Mouse (Mus musculus) heart, adult 2 months (tissue): ENCODE data around the gene Ntn1. TPM values are rescaled to one million over a fixed set of nuclear protein-coding genes. Genes with fewer than 3 reads are reported as not detected.

Experiments
- DNase-seq, 2 experiments: peaks; one replicate each; pipeline ENCODE4 v3.0.0; 2021
- H3K27ac ChIP-seq: fragments of 200-600 bp; 2 replicates; pipeline ENCODE4 v1.8.1; 2022
- H3K27me3 ChIP-seq: fragments of 200-500 bp; 2 replicates; pipeline ENCODE4 v1.6.1; 2012; ENCODE audit warnings: mild to moderate bottlenecking, low read length, inconsistent platforms, mixed read lengths; ENCODE audit not compliant: control insufficient read depth, insufficient read depth
- H3K36me3 ChIP-seq: fragments of 200-500 bp; 2 replicates; pipeline ENCODE4 v1.6.1; 2012; ENCODE audit warnings: low read length, inconsistent platforms; ENCODE audit not compliant: control insufficient read depth, insufficient read depth
- H3K4me1 ChIP-seq: fragments of 200-500 bp; 2 replicates; pipeline ENCODE4 v1.6.1; 2011; ENCODE audit warnings: low read length; ENCODE audit not compliant: control insufficient read depth, insufficient read depth
- H3K4me3 ChIP-seq: fragments of 200-600 bp; 2 replicates; pipeline ENCODE4 v1.8.1; 2022
- H3K79me2 ChIP-seq: fragments of 200-500 bp; replicated peaks from 2 replicates; pipeline ENCODE4 v1.6.1; 2012; ENCODE audit warnings: mild to moderate bottlenecking, inconsistent platforms, low read length, moderate library complexity, mixed read lengths; ENCODE audit not compliant: control insufficient read depth, insufficient read depth
- H3K9ac ChIP-seq: fragments of 200-500 bp; 2 replicates; pipeline ENCODE4 v1.6.1; 2012; ENCODE audit warnings: low read depth, mild to moderate bottlenecking, control low read depth, inconsistent platforms, low read length, mixed read lengths
- CTCF ChIP-seq: fragments of 200-600 bp; IDR thresholded peaks from 2 replicates; pipeline ENCODE4 v1.8.1; 2022; ENCODE audit warnings: antibody characterized with exemption, mild to moderate bottlenecking, moderate library complexity
- EP300 ChIP-seq: fragments of 200-500 bp; IDR thresholded peaks from 2 replicates; pipeline ENCODE4 v1.6.1; 2011; ENCODE audit warnings: low read depth, low read length, control low read depth; ENCODE audit not compliant: insufficient read depth
- POLR2A ChIP-seq: fragments of 200-500 bp; IDR thresholded peaks from 2 replicates; pipeline ENCODE4 v1.6.1; 2011; ENCODE audit warnings: mild to moderate bottlenecking, low read depth, low read length, control low read depth; ENCODE audit not compliant: insufficient read depth
- WGBS: fragments of 180-500 bp; shearing (Covaris S2); methylation state at CpG from one replicate; pipeline ENCODE4 v1.1.7; 2018; 5-methylcytosine and 5-hydroxymethylcytosine counted together
- intact Hi-C: fragments of 180-260 bp; cut with DNase I; formaldehyde crosslinking; loops from one replicate; pipeline ENCODE4 v1.15.1; 2025
- polyA plus RNA-seq: library from polyadenylated mRNA; depleted of rRNA; stranded (reverse); fragments of >200 nt; gene quantifications from 2 replicates; pipeline ENCODE4 v1.2.3, GENCODE M21; 2012
- total RNA-seq, 2 experiments: library from RNA; stranded (reverse); gene quantifications; 2 replicates each; pipeline ENCODE4 v1.2.3; 2021

Gene Ntn1
- total and polyA plus RNA-seq, 3 experiments, result 32.4 to 70.5 (median 55.1) TPM

DNA sequence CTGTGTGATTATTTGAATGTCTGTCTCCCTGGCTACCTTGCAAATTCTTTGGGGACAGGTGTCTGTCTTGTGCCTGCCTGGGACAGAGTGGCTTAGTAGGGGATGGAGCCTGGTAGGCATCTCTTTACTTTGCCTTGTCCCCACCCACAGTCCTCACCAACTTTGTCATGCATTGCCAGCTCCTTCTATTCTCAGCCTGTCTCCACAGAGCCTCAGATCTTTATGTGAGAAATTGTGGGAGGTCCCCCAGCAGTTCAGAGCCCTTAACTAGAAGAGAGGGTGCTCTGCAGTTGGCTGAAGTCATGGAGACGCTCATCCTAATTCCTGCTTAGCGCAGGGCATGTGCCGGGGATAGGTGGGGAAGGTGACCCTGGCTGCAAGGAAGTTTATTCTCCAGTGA, 215.0 kb downstream of the Ntn1 start:
- 96% methylated on average over 3 of the region's 3 CpGs for WGBS
- intact Hi-C loops, result no loop called here
- H3K36me3 ChIP-seq, result no peaks in the 10 kb centered on the region

DNA sequence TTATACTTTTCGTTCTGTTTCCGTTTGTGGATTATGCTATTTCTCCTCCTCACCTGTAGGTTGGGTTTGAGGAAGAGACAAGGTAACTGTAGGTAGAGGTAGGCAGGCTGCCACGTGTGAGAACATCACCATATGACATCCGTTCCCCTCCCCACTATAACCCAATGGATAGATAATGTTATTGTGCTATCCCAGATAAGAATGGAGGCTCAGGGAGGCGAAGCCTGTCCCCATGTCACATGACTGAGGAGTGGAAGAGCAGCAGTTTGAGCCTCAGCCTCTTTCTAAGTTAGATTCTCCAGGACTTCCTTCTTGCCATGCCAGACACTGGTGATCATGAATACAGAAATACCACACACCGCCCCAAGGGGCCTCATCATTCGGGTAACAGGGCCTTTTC, 223.2 kb downstream of the Ntn1 start:
- Histone ChIP-seq H3K27me3 (no peaks in the 10 kb centered on the region), H3K4me3 (no peak overlapping the region), H3K79me2 (no peaks in the 10 kb centered on the region), H3K36me3 (no peaks in the 10 kb centered on the region), H3K27ac (no peak overlapping the region), H3K4me1 (no peaks in the 10 kb centered on the region), H3K9ac (no peak overlapping the region)
- intact Hi-C loops, result no loop called here
- TF ChIP-seq POLR2A, result no peak
- no peak for TF ChIP-seq EP300
- no peak for TF ChIP-seq CTCF
- 80% methylated on average over 7 of the region's 7 CpGs for WGBS
- DNase-seq, result no peak

More for the DNA sequence above, 215.0 kb downstream of the Ntn1 start:
- H3K4me3 ChIP-seq, result no peak overlapping the region
- no peaks in the 10 kb centered on the region for H3K79me2 ChIP-seq
- no peak for TF ChIP-seq POLR2A
- TF ChIP-seq EP300, result no peak
- no peak for TF ChIP-seq CTCF
- no peak overlapping the region for H3K9ac ChIP-seq
- DNase-seq, result no peak
- H3K27me3 ChIP-seq, result no peaks in the 10 kb centered on the region
- peaks cover 8% of the 10 kb centered on the region for H3K4me1 ChIP-seq
- no peak overlapping the region for H3K27ac ChIP-seq

DNA sequence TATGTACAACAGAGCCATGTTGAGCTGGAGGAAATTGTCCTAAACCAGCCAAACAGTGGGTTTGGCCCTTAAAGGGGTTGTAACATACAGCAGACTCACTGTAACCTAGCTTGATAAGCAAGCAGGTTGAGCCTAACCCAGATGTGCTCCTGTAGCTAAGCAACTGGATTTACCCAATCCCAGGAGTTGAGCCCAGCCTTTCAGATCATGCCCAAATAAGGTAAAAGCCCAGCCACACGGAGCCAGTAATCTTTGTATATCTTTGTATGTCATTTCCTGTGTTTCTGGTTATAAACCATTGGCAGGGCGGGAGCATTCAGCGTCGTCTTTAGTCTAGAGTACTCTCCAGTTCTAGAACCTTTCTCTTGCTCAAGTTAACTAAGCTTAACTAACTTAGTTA, 224.1 kb downstream of the Ntn1 start:
- H3K27me3 ChIP-seq, result no peaks in the 10 kb centered on the region
- intact Hi-C loops, result no loop called here
- DNase-seq, result no peak
- H3K79me2 ChIP-seq, result no peaks in the 10 kb centered on the region
- H3K36me3 ChIP-seq, result no peaks in the 10 kb centered on the region
- WGBS, result 45% methylated on average over 4 of the region's 4 CpGs
- H3K4me1 ChIP-seq, result no peaks in the 10 kb centered on the region
- no peak overlapping the region for H3K27ac ChIP-seq
- TF ChIP-seq EP300, result no peak
- TF ChIP-seq POLR2A, result no peak
- no peak for TF ChIP-seq CTCF
- H3K4me3 ChIP-seq, result no peak overlapping the region
- H3K9ac ChIP-seq, result no peak overlapping the region

DNA sequence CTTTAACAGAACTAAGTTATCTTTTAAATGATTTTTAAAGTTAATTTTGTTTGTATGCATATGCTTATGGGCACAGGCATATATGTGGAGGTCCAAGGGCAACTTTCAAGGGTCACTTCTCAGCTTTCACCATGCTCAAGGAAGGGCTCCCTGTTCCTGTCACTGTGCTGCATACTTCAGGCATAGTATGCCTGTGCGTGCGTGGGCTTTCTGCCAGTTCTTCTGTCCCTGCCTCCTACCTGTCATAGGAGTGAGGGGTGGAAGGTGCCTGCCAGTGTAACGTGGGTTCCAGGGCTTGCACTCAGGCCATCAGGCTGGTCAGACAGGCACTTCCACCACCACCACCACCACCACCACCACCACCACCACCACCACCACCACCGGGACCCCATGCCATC, 228.0 kb downstream of the Ntn1 start:
- TF ChIP-seq EP300 (no peak), POLR2A (no peak), CTCF (no peak)
- Histone ChIP-seq H3K27ac (no peak overlapping the region), H3K79me2 (no peaks in the 10 kb centered on the region), H3K27me3 (no peaks in the 10 kb centered on the region), H3K36me3 (no peaks in the 10 kb centered on the region), H3K4me3 (no peak overlapping the region), H3K9ac (no peak overlapping the region), H3K4me1 (no peaks in the 10 kb centered on the region)
- 84% methylated on average over 4 of the region's 4 CpGs for WGBS
- intact Hi-C loops, result no loop called here
- no peak for DNase-seq

DNA sequence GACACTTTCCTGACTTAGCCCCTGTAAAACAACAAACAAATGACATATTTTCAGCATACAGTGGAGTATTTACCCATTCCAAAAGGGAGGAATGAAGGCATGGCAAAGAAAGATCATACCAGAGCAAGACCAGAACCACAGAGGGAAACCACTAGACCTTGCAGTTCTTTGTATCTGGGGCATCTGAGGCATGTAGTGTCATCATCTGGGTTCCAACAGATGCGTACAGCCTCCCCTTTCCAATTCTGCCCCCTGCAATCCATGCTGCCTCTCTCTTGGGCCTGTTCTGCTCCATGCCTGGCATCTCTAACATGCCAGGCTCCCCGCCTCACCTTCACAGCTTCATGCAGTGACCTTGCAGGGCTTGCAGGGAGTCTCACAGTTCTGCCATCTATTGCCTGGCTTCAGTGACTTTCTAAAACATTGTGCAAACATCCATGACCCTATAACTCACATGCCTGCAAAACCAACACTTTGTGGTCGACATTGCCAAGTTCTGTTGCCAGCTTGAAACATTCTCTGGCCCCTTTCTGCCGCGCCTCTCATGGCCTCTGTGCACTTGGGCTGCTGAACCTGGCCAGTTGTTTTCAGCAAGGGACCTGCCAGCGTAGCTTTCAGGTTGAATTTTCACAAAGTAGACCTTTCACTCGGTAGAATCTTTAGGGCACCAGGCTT, 228.5 kb downstream of the Ntn1 start:
- Histone ChIP-seq H3K4me3 (no peak overlapping the region), H3K9ac (no peak overlapping the region), H3K79me2 (no peaks in the 10 kb centered on the region), H3K27me3 (no peaks in the 10 kb centered on the region), H3K27ac (no peak overlapping the region), H3K4me1 (no peaks in the 10 kb centered on the region), H3K36me3 (no peaks in the 10 kb centered on the region)
- intact Hi-C loops, result no loop called here
- WGBS, result 82% methylated on average over 7 of the region's 7 CpGs
- TF ChIP-seq CTCF (no peak), EP300 (no peak), POLR2A (no peak)
- no peak for DNase-seq

DNA sequence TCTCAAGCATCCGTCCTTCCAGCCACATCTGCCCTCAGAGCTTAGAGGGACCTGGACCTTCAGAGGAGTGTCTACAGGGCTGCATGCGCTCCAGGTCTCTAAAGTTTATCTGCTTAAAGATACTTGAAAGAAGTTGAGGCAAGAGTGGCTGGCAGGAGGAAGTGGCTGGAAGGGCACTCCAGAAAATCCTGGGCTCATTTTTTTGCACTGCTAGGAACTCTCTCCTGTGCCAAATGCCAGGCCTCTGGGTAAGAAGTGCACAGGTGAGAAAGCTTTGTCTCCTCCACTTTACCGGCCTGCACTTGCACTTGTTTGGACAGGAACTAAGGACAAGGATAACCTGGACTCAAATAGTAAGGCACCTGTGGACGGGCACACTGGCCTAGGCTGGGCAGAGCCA, 232.2 kb downstream of the Ntn1 start:
- H3K36me3 ChIP-seq, result no peaks in the 10 kb centered on the region
- no peaks in the 10 kb centered on the region for H3K4me1 ChIP-seq
- TF ChIP-seq POLR2A (no peak), CTCF (no peak), EP300 (no peak)
- no peak overlapping the region for H3K9ac ChIP-seq
- intact Hi-C loops, result no loop called here
- H3K4me3 ChIP-seq, result no peak overlapping the region
- 95% methylated on average over 4 of the region's 4 CpGs for WGBS
- H3K27me3 ChIP-seq, result no peaks in the 10 kb centered on the region
- no peaks in the 10 kb centered on the region for H3K79me2 ChIP-seq
- H3K27ac ChIP-seq, result no peak overlapping the region
- no peak for DNase-seq
